Mouse (Mus musculus) cerebral cortex, adult 2 months (tissue): ENCODE measurements around the gene Gm7347.

Source experiments
- WGBS: fragments of 180-500 bp; shearing (Covaris S2); methylation state at CpG from one replicate; pipeline ENCODE4 v1.1.7; 2018; 5-methylcytosine and 5-hydroxymethylcytosine counted together

Gm7347 gene

GRCm38 (mm10) chr5:26058481-26058880, at the start of gene Gm7347:
Gene Gm7347, minus strand, starts transcription at chr5:26058581.
- no CpG with 5 or more reads among the region's 2 CpGs for WGBS

- WGBS, result no CpG with 5 or more reads among the region's 3 CpGs
These were observed 46.9 kb upstream of the Gm7347 start, which contains the start of gene 5031410I06Rik for GRCm38 (mm10) chr5:26105262-26105661. Gene 5031410I06Rik, minus strand, starts transcription at chr5:26105362.

- 64% methylated on average over 1 of the region's 1 CpGs for WGBS
These were observed 30.8 kb upstream of the Gm7347 start, which contains the start of gene Gm10471 for GRCm38 (mm10) chr5:26089191-26089590. Gene Gm10471, minus strand, starts transcription at chr5:26089291.

- WGBS, result 94% methylated on average over 24 of the region's 24 CpGs
These were observed 12.3 kb upstream of the Gm7347 start for GRCm38 (mm10) chr5:26070716-26071115.

GRCm38 (mm10) chr5:26039458-26039857, 18.9 kb downstream of the Gm7347 start, which contains the start of gene Speer4a:
Gene Speer4a, minus strand, starts transcription at chr5:26039558.
- 72% methylated on average over 2 of the region's 2 CpGs for WGBS

- no CpG with 5 or more reads among the region's 3 CpGs for WGBS
These were observed 35.6 kb downstream of the Gm7347 start, which contains the start of gene Gm5862 for GRCm38 (mm10) chr5:26022816-26023215. Gene Gm5862, minus strand, starts transcription at chr5:26022916.

GRCm38 (mm10) chr5:26007697-26008096, 50.7 kb downstream of the Gm7347 start:
- 56% methylated on average over 7 of the region's 7 CpGs for WGBS

GRCm38 (mm10) chr5:26006937-26007695, 51.3 kb downstream of the Gm7347 start:
- 21% methylated on average over 45 of the region's 45 CpGs for WGBS

- 95% methylated on average over 1 of the region's 2 CpGs for WGBS
These were observed 53.7 kb downstream of the Gm7347 start, which contains the start of gene Gm1979 for GRCm38 (mm10) chr5:26004698-26005097. Gene Gm1979, minus strand, starts transcription at chr5:26004798.
